10 mouse cellular contexts compared by ENCODE assay signal in genomic region chr9:62554606-62555005, GRCm38 (mm10). TPM values are rescaled to one million over a fixed set of nuclear protein-coding genes. Genes with fewer than 3 reads are reported as not detected.
DNase-seq lines count a peak whose midpoint lies in the region; ATAC-seq and TF ChIP-seq lines count a peak whose summit lies in the region.
"Had no signal": no experiment of that assay in that cellular context is flagged by ENCODE, and none has a peak within 500 bp of the region (broad histone marks: within the 10 kb centered on the region; RNA-seq: fewer than 3 reads in every experiment).

No protein-coding gene starts in this region.

- no peaks in the 10 kb centered on the region for H3K9me3 ChIP-seq in forebrain, embryonic 10.5 days
- no peaks in the 10 kb centered on the region for H3K9me3 ChIP-seq in forebrain, postnatal 0 days (ENCODE audit: low read length)
- H3K9me3 ChIP-seq in intestine, embryonic 16.5 days (ENCODE audit: control insufficient read depth, low read length): no peaks in the 10 kb centered on the region
- H3K9me3 ChIP-seq: liver, embryonic 15.5 days had no signal

- peaks cover 17% of the 10 kb centered on the region for H3K4me1 ChIP-seq in forebrain, embryonic 10.5 days
- peaks cover 15% of the 10 kb centered on the region for H3K4me1 ChIP-seq in forebrain, postnatal 0 days (ENCODE audit: insufficient read depth)
- peaks cover 23% of the 10 kb centered on the region for H3K4me1 ChIP-seq in olfactory bulb, adult 2 months (ENCODE audit: control insufficient read depth, insufficient read depth, low read length)
- no peaks in the 10 kb centered on the region for H3K4me1 ChIP-seq in intestine, embryonic 16.5 days (ENCODE audit: control insufficient read depth, insufficient read depth, low read length)
- H3K4me1 ChIP-seq: liver, embryonic 15.5 days had no signal

- WGBS in forebrain, embryonic 10.5 days: 59% methylated on average over 3 of the region's 3 CpGs
- 21% methylated on average over 3 of the region's 3 CpGs for WGBS in forebrain, postnatal 0 days
- 27% methylated on average over 3 of the region's 3 CpGs for WGBS in olfactory bulb, adult 2 months
- 46% methylated on average over 3 of the region's 3 CpGs for WGBS in intestine, embryonic 16.5 days

- H3K36me3 ChIP-seq in forebrain, embryonic 10.5 days (replicated peaks): no peaks in the 10 kb centered on the region
- no peaks in the 10 kb centered on the region for H3K36me3 ChIP-seq in forebrain, postnatal 0 days (ENCODE audit: insufficient read depth)
- H3K36me3 ChIP-seq in intestine, embryonic 16.5 days (ENCODE audit: control insufficient read depth, insufficient read depth, low read length): no peaks in the 10 kb centered on the region
- H3K36me3 ChIP-seq: liver, embryonic 15.5 days had no signal

- H3K4me2 ChIP-seq in forebrain, postnatal 0 days (ENCODE audit: low read depth): no peak overlapping the region
- H3K4me2 ChIP-seq in intestine, embryonic 16.5 days (ENCODE audit: low read depth, low read length): no peak overlapping the region
- H3K4me2 ChIP-seq: liver, embryonic 15.5 days had no signal

- TF ChIP-seq POLR2A in olfactory bulb, adult 2 months (IDR thresholded peaks at IDR 0.05; ENCODE audit: insufficient read depth, low read depth, low read length): 0 out of 2 replicates have a peak, but pooled peaks have one; percentile 22

- no peak overlapping the region for H3K4me3 ChIP-seq in forebrain, embryonic 10.5 days
- no peak overlapping the region for H3K4me3 ChIP-seq in forebrain, postnatal 0 days (ENCODE audit: low read depth, low read length)
- H3K4me3 ChIP-seq in olfactory bulb, adult 2 months (ENCODE audit: insufficient read depth, low read depth, low read length): no peak overlapping the region
- no peak overlapping the region for H3K4me3 ChIP-seq in intestine, embryonic 16.5 days (ENCODE audit: low read length)
- H3K4me3 ChIP-seq: liver, embryonic 15.5 days had no signal

- no peaks in the 10 kb centered on the region; the same call in 1 of the 2 replicates for H3K27me3 ChIP-seq in forebrain, embryonic 10.5 days (ENCODE audit: poor library complexity, severe bottlenecking)
- no peaks in the 10 kb centered on the region for H3K27me3 ChIP-seq in forebrain, postnatal 0 days (ENCODE audit: insufficient read depth, low read length)
- H3K27me3 ChIP-seq in intestine, embryonic 16.5 days (replicated peaks; ENCODE audit: control insufficient read depth, insufficient read depth, low read length): no peaks in the 10 kb centered on the region
- H3K27me3 ChIP-seq: liver, embryonic 15.5 days; Patski had no signal

- peak; percentile 91 for ATAC-seq in forebrain, postnatal 0 days
- ATAC-seq in intestine, embryonic 16.5 days: no peak
- ATAC-seq: Patski had no signal

- H3K9ac ChIP-seq in forebrain, postnatal 0 days: no peak overlapping the region
- no peak overlapping the region for H3K9ac ChIP-seq in intestine, embryonic 16.5 days (ENCODE audit: low read depth, low read length)
- H3K9ac ChIP-seq: liver, embryonic 15.5 days had no signal

- DNase-seq in forebrain, embryonic 10.5 days (ENCODE audit: extremely low spot score, low spot score): no peak
- peak; percentile 84 for DNase-seq in forebrain, postnatal 0 days
- DNase-seq in left cerebral cortex, adult 9 months (ENCODE audit: low spot score in 2 of 2): peak; percentile 75 to 79
- no peak for DNase-seq in gastrocnemius, adult 8-10 months (ENCODE audit: low spot score in 2 of 2)
- DNase-seq in lung, postnatal 36 days: no peak
- DNase-seq: kidney, adult 18-20 months had no signal

- peak overlapping the region; percentile 54; the same call in 1 of the 2 replicates for H3K27ac ChIP-seq in forebrain, embryonic 10.5 days
- H3K27ac ChIP-seq in forebrain, postnatal 0 days (ENCODE audit: low read depth, low read length): peak overlapping the region; percentile 51
- H3K27ac ChIP-seq in olfactory bulb, adult 2 months (ENCODE audit: insufficient read depth, low read depth, low read length): peak overlapping the region; percentile 94
- H3K27ac ChIP-seq in intestine, embryonic 16.5 days (ENCODE audit: low read length): no peak overlapping the region
- H3K27ac ChIP-seq: liver, embryonic 15.5 days had no signal

- no peak for TF ChIP-seq CTCF in forebrain, postnatal 0 days (IDR thresholded peaks at IDR 0.05; ENCODE audit: low read depth)
- no peak for TF ChIP-seq CTCF in olfactory bulb, adult 2 months (IDR thresholded peaks at IDR 0.05; ENCODE audit: insufficient read depth, low read depth, low read length)

RNA-seq across cellular contexts. Expression of gene Coro2b, which starts 17.8 kb away (rescaled TPM):
- 9.7 and 10.0 TPM in 2 replicates for polyA plus RNA-seq in forebrain, embryonic 10.5 days (2016; fragmentation: Nextera tagmentation; extraction: Ambion mirVana)
- total RNA-seq in forebrain, postnatal 0 days (2014; rRNA removed): 43.3 and 53.2 TPM in 2 replicates
- polyA plus RNA-seq in forebrain, postnatal 0 days (2015; fragmentation: Nextera tagmentation; extraction: Ambion mirVana): 24.7 and 31.6 TPM in 2 replicates
- polyA plus RNA-seq in olfactory bulb, adult 2 months (2012; ENCODE audit: insufficient read depth, insufficient read length, low replicate concordance, missing spikeins): not detected in 2 replicates
- 7.0 and 8.2 TPM in 2 replicates for polyA plus RNA-seq in intestine, embryonic 16.5 days (2015; fragmentation: Nextera tagmentation; extraction: Ambion mirVana)
- 1 to 10 TPM; 2.8 to 5.2 (median 3.9) TPM for total RNA-seq in gastrocnemius, adult 8-10 months (2022)

Comparison
In these comparisons a context has a peak if more than half of its experiments do, and no peak if none do; other contexts are left out.
1. DNase-seq: peak in forebrain, postnatal 0 days (single experiment) and left cerebral cortex, adult 9 months (2 of 2); none in forebrain, embryonic 10.5 days (single experiment), gastrocnemius, adult 8-10 months (0 of 2) and lung, postnatal 36 days (single experiment).